Mouse (Mus musculus) cerebellum, postnatal 14 days (tissue): ENCODE results near the gene Scn4b.
A peak's percentile ranks its signal among the peaks of the same experiment; 100 is the strongest.

Experiments used
- DNase-seq, 2 experiments: peaks; one replicate each; pipeline ENCODE4 v3.0.0; 2021; ENCODE audit warnings: mixed read lengths in 2 of 2

Scn4b gene

GRCm38 (mm10) chr9:45138191-45139032 lies at the start of gene Scn4b:
Gene Scn4b, plus strand, starts transcription at chr9:45138395.
- peak; percentile 35 to 47 for DNase-seq

DNA sequence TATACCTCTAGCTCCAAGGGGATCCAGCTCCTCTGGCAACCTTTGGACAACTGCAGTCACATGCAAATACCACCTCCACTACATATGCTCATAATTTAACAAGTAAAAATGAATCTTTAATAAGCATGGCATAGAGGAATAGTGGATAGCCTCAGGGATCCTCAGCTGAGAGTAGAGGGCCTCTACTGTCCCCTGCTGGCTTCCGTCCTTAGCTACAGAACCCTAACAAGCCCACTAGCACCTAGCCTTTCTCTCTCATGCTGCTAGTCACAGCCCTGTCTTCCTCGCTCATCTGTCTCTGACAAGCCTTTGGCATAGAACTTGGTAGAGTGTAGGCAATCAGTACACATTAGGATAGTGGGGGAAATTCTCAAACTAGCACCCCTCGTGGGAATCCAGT lies 47.4 kb upstream of the Scn4b start:
- peak in 1 of 2 experiments; percentile 22 for DNase-seq

GRCm38 (mm10) chr9:45092641-45093040 lies 45.6 kb upstream of the Scn4b start:
- no peak for DNase-seq

DNA sequence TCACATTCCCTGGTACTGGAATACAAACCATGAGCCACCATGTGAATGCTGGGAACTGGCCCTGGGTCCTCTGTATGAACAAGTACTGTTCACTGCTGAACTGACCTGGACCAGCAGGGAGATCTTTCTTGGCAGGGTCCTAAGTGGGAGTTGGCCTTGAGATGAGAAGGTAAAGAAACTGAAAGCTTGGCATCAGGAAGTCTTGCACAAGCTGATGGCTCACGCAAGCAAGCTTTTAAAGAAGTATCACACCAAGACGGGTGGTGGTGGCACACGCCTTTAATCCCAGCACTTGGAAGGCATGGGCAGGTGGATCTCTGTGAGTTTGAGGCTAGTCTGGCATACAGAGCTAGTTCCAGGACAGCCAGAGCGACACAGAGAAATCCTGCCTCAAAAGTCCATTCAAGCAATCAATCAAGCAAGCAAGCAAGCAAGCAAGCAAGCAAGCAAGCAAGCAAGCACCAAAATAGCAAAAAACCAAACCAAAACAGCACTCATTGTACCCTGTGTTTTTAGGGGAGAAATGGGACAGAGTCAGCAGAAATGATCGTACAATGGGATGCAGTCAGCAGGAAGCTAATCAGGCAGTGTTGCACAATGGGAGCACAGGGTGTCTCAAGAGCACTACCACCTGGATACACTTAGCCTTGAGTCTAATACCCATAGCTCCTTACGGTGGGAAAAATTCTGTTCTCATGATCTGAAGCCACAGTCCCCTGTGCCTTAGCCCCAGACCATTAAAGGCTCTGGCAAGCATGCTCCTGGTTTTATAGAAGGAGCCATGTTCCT lies 42.9 kb upstream of the Scn4b start:
- DNase-seq = no peak

- no peak for DNase-seq
Observed at GRCm38 (mm10) chr9:45097877-45098276, 40.3 kb upstream of the Scn4b start.

GRCm38 (mm10) chr9:45098426-45098825 lies 39.8 kb upstream of the Scn4b start:
- DNase-seq = no peak

DNA sequence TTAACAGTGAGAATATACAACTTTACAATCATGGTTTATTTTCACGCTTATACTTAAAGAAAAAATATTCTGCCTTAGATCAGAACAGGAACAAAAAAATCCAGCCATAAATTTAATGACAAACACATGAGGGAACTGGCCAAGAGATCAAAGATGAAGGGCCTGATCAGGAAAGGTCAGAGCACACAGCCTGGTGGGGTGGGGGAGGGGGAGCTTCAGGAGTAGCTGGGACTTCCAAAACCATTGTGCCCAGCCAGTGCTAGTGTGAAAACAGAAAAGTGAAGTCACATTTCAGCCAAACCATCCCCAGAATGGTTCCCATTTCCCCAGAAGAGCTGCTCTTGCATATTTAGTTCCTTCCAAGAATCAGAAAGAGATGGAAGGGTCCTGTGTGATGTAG lies 35.7 kb upstream of the Scn4b start:
- no peak for DNase-seq

DNA sequence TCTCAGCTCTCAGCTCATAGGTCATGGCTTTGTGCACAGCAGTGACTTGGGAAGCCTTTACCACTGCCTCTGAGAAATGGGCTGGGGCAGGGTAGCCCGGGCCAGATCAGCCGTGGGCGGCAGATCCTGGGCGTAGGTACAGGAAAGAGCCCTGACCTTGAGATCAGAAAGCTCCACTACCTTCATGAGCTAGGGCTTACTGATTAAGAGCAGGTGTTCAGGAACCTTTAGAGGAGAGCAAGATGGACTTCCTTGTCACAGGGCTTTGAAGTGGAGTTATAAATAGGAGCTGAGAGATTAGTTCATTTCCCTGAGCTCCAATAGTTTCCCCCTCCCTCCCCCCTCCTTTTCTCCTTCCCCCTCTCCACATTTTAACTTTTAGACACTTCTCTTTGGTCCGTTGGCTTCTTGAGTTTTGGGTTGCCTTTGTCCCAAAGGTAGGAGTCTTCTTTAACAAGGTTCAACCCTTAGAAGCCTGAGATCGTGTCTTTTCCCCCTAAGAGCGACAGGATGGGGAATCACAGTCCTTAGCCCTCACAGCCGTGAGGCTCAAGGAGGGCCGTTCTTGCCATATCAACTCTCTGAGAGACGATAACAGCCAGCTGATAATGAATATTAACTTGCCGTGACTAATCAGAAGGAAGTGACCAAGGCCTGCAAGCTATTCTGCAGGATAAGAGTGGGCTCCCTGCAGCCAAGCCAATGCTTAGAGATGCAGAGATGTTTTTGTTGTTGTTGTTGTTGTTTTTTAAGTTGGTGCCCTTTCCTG lies 34.8 kb upstream of the Scn4b start:
- DNase-seq = no peak

DNA sequence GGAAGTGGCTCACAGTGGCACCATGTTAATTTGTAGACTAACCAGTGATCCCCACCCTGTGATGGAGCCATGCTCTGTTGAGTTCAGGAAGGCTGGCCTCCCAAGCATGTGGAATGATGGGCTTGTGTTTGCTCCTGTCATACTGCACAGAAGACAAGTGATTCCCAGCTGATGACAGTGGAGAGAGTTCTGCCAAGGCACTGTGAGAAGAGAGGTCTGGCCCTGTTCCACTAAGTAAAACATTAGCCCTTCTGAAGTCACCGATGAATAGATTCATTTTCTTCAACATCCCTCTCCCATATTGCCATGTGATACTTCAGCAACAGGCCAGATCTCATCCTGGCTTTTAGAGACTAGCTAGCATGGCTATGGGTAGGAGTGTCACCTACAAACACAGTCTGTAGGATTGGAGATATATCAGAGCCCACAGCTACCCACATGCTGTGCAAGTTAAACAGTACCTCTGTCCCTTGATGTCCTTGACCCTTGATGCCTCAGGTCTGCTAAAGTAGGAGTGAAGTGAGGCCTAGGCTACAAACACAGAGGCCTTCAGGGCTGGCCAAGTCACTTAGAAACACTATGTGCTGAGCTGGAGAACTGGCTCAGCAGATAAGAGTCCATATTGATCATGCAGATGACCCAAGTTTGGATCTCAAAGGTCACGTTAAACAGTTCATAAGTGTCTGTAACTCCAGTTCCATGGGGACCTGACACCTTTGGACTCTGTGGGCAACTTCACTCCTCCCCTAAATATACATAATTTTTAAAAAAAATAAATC lies 32.4 kb upstream of the Scn4b start:
- DNase-seq = no peak

DNA sequence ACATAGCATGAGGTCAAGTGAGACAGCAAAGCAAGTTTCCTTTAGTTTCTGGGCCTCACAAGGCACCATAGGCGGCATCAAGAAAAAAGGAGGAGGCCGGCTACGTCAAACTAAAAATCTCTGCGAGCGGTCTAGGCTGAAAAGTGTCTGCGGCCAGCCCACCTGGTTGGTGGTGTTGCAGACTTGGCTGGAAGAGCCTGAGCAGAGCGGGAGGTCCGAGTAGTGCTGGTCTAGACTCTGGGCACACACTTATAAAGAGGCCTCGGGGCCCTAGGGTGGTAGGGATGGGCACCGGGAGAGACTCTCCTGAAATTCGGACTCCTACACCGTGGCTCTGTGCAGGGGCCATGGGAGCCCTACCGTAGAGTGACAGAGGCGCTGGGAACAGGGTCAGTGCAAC lies 22.5 kb upstream of the Scn4b start:
- peak; percentile 80 to 85 for DNase-seq

DNA sequence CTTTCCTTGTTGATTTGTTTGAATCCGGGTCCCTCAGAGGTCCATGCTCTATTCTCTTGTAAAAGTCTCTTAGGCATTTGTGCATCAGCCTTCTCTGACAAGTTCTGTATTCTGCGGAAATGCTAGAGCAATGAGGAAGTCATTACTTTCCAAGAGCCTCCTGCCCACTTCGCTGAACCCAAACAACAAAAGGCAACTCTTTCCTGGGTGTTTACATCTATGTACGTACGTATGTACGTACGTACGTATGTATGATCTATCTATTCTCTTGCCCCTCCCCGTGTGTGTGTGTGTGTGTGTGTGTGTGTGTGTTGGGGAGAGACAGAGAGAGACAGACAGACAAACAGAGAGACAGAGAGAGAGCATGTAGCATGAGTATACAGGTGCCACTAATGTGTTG lies 21.4 kb upstream of the Scn4b start:
- DNase-seq = no peak

DNA sequence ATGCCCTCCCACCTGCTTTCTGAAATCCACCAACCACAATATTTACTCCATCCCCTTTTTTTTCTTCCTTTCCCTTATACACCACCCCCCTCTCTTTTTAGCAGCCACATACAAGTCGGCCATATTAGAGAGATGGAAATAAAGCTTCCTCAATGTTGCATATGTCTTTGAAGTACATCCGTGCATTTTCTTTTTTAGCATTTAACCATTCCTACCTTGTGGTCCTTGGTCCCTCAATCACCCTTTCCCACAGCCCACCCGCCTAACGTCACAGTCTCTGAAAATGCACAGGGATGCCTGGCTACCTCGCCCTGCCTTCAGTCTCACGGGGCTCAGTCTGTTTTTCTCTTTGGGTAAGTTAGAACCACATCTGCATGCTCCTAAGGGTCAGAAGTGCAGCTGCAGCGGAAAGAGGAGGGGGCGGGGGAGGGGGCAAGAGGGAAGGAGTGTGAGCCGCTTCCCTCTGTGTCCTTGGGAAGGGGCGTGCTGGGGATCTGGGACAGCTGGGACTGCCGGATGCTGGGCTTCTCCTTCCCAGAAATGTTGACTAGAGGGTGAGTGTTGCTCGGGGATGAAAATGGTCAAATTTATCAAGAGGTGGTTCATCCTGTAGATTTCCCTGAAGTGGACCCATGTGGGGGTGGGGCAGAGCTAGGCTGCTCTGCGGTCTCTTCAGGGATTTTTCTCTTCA lies 20.3 kb upstream of the Scn4b start, which contains the start of gene Scn2b:
Scn2b (plus strand) TSS at position 42 of the 691 bp plus-strand sequence.
- peak; percentile 62 to 65 for DNase-seq

- peak; percentile 87 to 90 for DNase-seq
Observed at GRCm38 (mm10) chr9:45118552-45118951, 19.6 kb upstream of the Scn4b start.

DNA sequence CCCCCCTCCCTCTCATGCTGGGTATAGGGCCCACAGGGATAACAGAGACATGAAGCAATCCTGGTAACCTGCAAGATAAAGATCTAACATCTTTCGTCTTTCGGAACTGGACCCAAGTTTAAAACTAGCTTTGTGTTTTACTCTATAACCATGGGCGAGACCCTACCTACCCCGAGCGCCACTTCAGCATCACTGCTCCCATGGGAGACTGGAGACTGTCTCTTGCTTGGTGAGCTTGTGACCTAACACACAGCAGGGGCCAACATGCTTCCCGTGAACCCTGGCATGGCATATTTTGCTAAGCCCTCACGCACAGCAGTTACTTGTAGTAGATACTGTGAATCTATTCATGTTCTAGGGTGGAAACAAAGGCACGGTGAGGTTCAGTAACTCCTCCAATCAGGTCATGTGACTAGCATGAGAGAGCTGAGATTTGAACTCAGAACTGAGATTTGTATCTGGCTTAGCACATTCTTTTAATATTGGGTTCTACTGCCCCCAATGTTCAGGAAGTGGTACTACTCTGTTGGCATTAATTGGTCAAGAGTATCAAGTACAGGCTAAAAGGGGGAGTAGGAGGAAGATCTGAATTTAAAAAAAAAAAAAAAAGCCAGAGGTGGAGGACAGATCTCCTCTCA lies 18.8 kb upstream of the Scn4b start:
- peak; percentile 21 to 27 for DNase-seq

DNA sequence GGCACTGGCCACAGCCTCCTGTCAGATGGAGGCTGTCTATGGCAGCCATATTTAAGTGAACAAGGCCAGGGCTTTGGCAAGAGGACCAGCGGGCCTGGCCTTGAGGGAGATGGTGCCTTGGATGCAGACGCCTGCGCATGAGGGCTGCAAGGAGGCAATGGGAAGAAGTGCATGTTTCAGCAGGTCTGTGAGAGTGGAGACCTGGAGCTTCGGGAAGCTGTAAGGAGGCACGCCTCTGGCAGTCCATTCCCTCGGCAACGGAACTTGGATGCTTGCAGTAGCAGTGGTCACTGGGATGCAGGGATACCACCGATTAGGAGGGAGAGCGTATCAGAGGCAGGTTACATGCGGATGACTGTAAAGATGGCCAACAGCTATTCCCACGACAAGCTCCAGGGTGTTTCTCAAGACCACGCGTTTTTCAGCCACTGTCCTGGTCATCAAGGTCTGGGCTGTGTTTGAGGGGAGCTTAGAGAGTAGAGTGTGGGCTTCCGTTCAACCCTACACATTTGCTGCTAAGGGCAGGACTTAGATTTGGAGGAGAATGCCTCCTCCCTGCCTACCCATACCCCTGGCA lies 18.2 kb upstream of the Scn4b start:
- peak; percentile 30 to 33 for DNase-seq

DNA sequence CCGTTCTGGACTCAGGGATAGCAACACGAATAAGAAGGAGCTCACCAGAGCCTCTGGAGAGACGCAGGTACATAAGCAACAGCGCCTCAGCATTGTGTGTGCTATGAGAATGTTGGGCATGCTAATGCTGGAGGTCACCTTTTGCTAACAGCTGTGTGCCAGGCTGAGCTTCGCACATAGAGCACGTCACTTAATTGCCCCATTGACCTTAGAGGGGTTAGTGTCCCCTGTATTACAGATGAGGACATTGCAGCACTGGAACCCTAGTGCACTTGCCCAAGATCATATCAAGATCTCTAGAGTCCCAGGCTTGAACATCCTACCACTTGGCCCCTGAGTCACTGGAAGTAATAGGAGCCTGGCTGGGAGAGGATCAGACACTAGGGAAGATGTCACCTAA lies 17.6 kb upstream of the Scn4b start:
- DNase-seq = peak in 1 of 2 experiments; percentile 20

GRCm38 (mm10) chr9:45121001-45121400 lies 17.2 kb upstream of the Scn4b start:
- DNase-seq = peak; percentile 29 to 39

DNA sequence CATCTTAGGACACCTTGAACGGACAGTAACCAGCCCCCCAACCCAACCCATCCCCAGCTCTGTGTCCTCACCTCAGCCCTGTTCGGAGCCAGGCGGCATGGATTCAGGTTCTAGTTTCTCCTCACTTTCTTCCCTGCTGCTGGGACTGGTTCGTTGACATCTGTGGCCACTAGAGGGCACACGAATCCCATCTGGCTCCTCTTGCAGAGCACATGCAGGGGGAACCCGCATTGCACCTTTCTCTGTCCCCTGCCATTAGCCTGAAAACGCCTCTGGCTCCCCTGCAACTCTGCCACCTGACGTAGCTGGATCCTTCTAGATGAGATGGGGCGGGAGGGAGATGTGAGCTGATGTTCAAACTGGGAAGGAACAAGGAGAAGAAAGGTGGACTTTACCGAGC lies 16.4 kb upstream of the Scn4b start:
- peak; percentile 89 to 91 for DNase-seq

DNA sequence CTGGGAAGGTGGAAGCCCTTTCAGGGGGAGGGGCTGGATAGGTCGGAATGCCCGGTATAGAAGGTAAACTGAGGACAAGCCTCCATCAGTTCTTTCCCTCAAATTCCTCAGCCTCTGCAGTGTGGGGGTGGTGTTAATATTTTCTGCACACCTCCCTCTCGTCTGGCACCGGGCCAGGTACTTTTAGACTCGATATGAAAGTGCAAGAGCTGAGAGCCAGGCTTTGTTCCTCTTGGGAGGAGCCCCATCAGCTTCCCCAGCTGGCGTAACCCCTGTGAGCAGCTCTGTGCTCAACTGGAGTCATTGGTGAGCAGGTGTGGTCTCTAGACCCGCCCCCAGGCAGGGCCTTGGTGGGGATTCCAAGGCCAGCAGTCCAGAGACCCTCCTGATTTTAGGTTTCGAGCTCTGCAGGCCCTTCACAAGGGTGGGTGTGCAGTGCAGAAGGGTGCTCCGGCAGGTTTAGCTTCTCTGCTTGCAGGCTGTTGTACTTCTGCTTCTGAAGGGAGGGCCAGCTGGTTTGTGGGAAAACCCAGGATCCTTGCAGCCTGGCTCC lies 15.9 kb upstream of the Scn4b start:
- DNase-seq = peak; percentile 54 to 66

- DNase-seq = no peak
Observed at GRCm38 (mm10) chr9:45125211-45125610, 13.0 kb upstream of the Scn4b start.
